Mouse (Mus musculus): ENCODE data around the gene Etv2. TPM values are rescaled to one million over a fixed set of nuclear protein-coding genes. Genes with fewer than 3 reads are reported as not detected.
A peak's percentile ranks its signal among the peaks of the same experiment; 100 is the strongest.

Gene Etv2
- polyA plus RNA-seq, 1 experiment: not detected

DNA sequence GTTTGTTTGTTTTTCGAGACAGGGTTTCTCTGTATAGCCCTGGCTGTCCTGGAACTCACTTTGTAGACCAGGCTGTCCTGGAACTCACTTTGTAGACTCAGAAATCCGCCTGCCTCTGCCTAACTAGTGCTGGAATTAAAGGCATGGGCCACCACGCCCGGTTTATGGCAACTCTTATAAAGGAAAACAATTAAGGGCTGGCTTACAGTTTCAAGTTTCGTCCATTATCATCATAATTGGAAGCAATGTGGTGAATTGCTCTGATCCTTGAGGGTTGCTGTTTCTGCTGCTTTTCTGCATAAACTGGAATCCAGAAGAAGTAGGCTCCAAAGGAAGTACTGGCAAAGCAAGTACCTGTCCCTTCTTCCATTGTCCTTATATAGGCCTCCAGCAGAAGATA lies 9.0 kb downstream of the Etv2 start:
- Histone ChIP-seq H3K4me2 (ENCODE audit: low read depth) (peak overlapping the region; percentile 61), H3K27me3 (ENCODE audit: control insufficient read depth, insufficient read depth, insufficient read length) (peaks cover 31% of the 10 kb centered on the region)

DNA sequence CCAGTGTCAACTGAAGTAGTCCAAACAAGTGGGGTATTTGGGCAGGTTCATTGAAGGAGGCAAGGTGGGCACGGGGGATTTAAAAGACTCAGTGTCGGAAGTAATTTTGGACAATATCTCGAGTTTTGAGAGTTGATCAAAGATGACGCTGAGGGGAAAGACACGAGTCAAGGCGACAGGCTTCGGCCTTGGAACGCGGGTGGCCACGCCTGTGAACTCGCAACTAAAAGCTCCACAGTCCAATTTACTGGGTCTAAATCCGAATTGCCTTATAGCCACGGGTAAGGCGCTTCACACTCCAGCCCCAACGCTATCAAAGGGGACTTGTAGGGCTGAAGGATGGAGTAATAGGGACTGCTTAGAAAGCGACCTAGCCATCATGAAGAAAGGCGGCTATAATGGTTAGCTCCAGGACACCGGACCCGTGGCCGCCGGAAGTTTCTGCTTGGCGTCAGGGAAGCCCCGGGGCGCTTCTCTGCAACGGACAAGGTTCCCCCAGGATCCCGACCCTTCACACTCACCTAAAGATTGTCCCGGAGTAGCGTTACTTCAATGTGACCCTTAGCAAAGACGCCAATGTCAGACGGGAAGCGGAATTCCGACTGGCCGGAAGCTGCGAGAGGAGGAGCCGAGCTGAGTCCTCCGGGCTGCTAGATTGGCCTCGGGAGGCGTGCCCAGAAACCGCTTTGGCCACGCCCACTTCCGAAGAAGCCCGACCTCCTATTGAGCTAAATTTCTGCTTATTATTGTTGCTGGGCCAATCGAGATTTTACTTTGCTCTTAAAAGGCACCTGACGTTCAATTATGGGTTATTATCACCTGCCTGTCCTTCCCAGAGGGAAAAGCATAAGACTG lies 9.9 kb downstream of the Etv2 start, which contains the start of gene Cox6b1:
Gene Cox6b1, minus strand, starts transcription at position 622 of the 855 bp plus-strand sequence.
- TF ChIP-seq TCF3 (IDR thresholded peaks at IDR 0.05; ENCODE audit: insufficient read length, low read depth) (no peak), E2F4 (IDR thresholded peaks at IDR 0.05; ENCODE audit: insufficient read depth) (no peak), POLR2A (IDR thresholded peaks at IDR 0.05; ENCODE audit: insufficient read length, low read depth) (peak; percentile 69), SRF (IDR thresholded peaks at IDR 0.05; ENCODE audit: control insufficient read depth, insufficient read length, low read depth) (no peak), POLR2AphosphoS2 (IDR thresholded peaks at IDR 0.05; ENCODE audit: insufficient read length, low read depth) (peak; percentile 66)
- H3K79me2 ChIP-seq (ENCODE audit: control insufficient read depth, insufficient read depth): peaks cover 40% of the 10 kb centered on the region
- H3ac ChIP-seq (ENCODE audit: control insufficient read depth, insufficient read length): peak within 1 kb of the TSS; percentile 14
- peaks cover 23% of the 10 kb centered on the region for H3K27me3 ChIP-seq (ENCODE audit: control insufficient read depth, insufficient read depth, insufficient read length)
- peak within 1 kb of the TSS; percentile 82 for H3K4me2 ChIP-seq (ENCODE audit: low read depth)
- H3K36me3 ChIP-seq (ENCODE audit: control insufficient read depth, insufficient read depth): peaks cover 12% of the 10 kb centered on the region
- peak within 1 kb of the TSS; percentile 79 for H3K4me3 ChIP-seq

More for the DNA sequence above, 9.0 kb downstream of the Etv2 start:
- peaks cover 12% of the 10 kb centered on the region for H3K36me3 ChIP-seq (ENCODE audit: control insufficient read depth, insufficient read depth)
- peaks cover 34% of the 10 kb centered on the region for H3K79me2 ChIP-seq (ENCODE audit: control insufficient read depth, insufficient read depth)
- H3K4me3 ChIP-seq: peak overlapping the region; percentile 79
- TF ChIP-seq E2F4 (IDR thresholded peaks at IDR 0.05; ENCODE audit: insufficient read depth): no peak
- no peak for TF ChIP-seq POLR2AphosphoS2 (IDR thresholded peaks at IDR 0.05; ENCODE audit: insufficient read length, low read depth)
- TF ChIP-seq TCF3 (IDR thresholded peaks at IDR 0.05; ENCODE audit: insufficient read length, low read depth): no peak
- TF ChIP-seq MYOG (IDR thresholded peaks at IDR 0.05; ENCODE audit: control insufficient read depth in 1 of 3, insufficient read depth in 1 of 3, insufficient read length in 2 of 3, low read depth in 2 of 3): no peak
- no peak for TF ChIP-seq MAX (IDR thresholded peaks at IDR 0.05; ENCODE audit: low read depth)
- TF ChIP-seq SRF (IDR thresholded peaks at IDR 0.05; ENCODE audit: control insufficient read depth, insufficient read length, low read depth): no peak
- TF ChIP-seq POLR2A (IDR thresholded peaks at IDR 0.05; ENCODE audit: insufficient read length, low read depth): no peak
- no peak for TF ChIP-seq REST (IDR thresholded peaks at IDR 0.05; ENCODE audit: insufficient read depth, insufficient read length)
- TF ChIP-seq CEBPB (IDR thresholded peaks at IDR 0.05; ENCODE audit: insufficient read depth, poor library complexity, severe bottlenecking): no peak
- no peak overlapping the region for H3ac ChIP-seq (ENCODE audit: control insufficient read depth, insufficient read length)

DNA sequence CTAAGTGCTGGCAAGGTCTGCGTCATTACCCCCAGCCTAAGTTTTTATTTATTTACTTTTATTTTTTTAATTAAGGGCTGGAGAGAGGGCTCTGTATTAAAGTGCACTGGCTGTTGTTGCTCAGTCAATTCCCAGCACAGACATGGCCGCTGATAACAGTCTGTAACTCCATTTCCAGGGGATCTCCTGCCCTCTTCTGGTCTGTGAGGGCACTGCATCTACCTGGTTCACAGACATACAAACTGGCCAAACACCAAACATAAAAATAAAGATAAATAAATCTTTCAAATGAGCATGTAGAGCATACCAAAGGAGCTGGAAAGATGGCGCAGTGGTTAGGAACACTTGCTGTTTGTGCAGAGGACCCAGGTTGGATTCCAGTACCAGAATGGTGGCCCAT lies 16.4 kb downstream of the Etv2 start:
- H3K4me3 ChIP-seq: no peak overlapping the region
- TF ChIP-seq TCF12 (IDR thresholded peaks at IDR 0.05; ENCODE audit: insufficient read depth, poor library complexity, severe bottlenecking) (no peak), MYOG (IDR thresholded peaks at IDR 0.05; ENCODE audit: control insufficient read depth in 1 of 3, insufficient read depth in 1 of 3, insufficient read length in 2 of 3, low read depth in 2 of 3) (no peak), TCF3 (IDR thresholded peaks at IDR 0.05; ENCODE audit: insufficient read length, low read depth) (no peak), SRF (IDR thresholded peaks at IDR 0.05; ENCODE audit: control insufficient read depth, insufficient read length, low read depth) (no peak)
- no peaks in the 10 kb centered on the region for H3K27me3 ChIP-seq (ENCODE audit: control insufficient read depth, insufficient read depth, insufficient read length)
- no peak overlapping the region for H3ac ChIP-seq (ENCODE audit: control insufficient read depth, insufficient read length)
- no peak overlapping the region for H3K4me2 ChIP-seq (ENCODE audit: low read depth)
- H3K79me2 ChIP-seq (ENCODE audit: control insufficient read depth, insufficient read depth): peaks cover 28% of the 10 kb centered on the region
- peaks cover 38% of the 10 kb centered on the region for H3K36me3 ChIP-seq (ENCODE audit: control insufficient read depth, insufficient read depth)

DNA sequence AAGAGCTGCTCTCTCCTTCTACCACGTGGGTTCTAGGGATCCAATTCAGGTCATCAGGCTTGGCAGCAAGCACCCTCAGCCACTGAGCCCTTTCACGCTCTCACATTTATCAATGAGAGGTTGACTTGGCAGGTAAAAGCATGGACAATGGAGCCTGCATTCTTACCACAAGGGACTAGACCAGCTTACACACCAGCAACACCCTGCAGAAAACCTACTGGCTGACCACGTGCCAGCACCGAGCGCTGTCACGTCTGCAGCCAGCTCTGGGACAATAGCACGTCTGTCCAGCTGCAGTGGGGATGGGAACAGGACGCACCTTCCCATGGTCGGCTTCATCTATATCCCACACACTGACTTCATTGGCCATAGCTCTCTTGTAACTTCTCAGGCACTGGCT lies 17.0 kb downstream of the Etv2 start:
- Histone ChIP-seq H3K79me2 (ENCODE audit: control insufficient read depth, insufficient read depth) (peaks cover 22% of the 10 kb centered on the region), H3K36me3 (ENCODE audit: control insufficient read depth, insufficient read depth) (peaks cover 37% of the 10 kb centered on the region), H3K27me3 (ENCODE audit: control insufficient read depth, insufficient read depth, insufficient read length) (no peaks in the 10 kb centered on the region), H3K4me3 (no peak overlapping the region), H3K4me2 (ENCODE audit: low read depth) (no peak overlapping the region), H3ac (ENCODE audit: control insufficient read depth, insufficient read length) (no peak overlapping the region)
- no peak for TF ChIP-seq SRF (IDR thresholded peaks at IDR 0.05; ENCODE audit: control insufficient read depth, insufficient read length, low read depth)
- no peak for TF ChIP-seq TCF12 (IDR thresholded peaks at IDR 0.05; ENCODE audit: insufficient read depth, poor library complexity, severe bottlenecking)
- no peak for TF ChIP-seq MYOG (IDR thresholded peaks at IDR 0.05; ENCODE audit: control insufficient read depth in 1 of 3, insufficient read depth in 1 of 3, insufficient read length in 2 of 3, low read depth in 2 of 3)
- TF ChIP-seq POLR2A (IDR thresholded peaks at IDR 0.05; ENCODE audit: insufficient read length, low read depth): no peak
- TF ChIP-seq CEBPB (IDR thresholded peaks at IDR 0.05; ENCODE audit: insufficient read depth, poor library complexity, severe bottlenecking): no peak
- TF ChIP-seq USF1 (IDR thresholded peaks at IDR 0.05; ENCODE audit: low read depth): no peak

DNA sequence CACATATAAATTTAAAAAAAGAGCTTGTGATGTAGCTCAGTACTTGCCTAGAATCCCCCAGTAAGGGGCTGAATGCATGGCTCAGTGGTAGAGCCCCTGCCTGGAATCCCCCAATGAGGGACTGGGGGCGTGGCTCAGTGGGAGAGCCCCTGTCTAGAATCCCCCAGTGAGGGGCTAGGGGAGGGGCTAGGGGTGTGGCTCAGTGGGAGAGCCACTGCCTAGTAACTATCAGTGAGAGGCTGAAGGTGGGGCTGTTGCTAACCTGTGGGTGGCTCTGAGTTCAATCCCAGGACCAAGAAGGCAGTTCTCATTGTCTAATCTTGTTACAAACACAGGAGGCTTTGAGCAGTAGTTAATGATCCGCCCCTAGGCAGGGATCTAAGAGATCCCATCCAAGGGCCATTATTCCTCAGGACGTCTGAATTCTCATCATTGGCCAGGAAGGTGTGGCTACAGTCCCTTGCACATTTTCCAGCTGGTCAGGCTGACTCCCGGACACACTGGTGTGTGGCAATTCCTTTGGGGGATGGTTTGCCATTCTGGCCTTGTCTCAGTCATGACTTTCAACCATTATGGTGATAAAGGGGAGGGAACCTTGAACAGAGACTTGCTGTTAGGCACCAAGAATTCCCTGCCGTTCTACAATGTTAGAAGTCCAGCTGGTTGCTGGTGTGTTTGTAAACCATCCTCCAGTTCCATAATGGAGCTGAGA lies 20.4 kb downstream of the Etv2 start:
- Histone ChIP-seq H3K4me2 (ENCODE audit: low read depth) (no peak overlapping the region), H3K36me3 (ENCODE audit: control insufficient read depth, insufficient read depth) (peaks cover 23% of the 10 kb centered on the region), H3K27me3 (ENCODE audit: control insufficient read depth, insufficient read depth, insufficient read length) (no peaks in the 10 kb centered on the region), H3K79me2 (ENCODE audit: control insufficient read depth, insufficient read depth) (peaks cover 4% of the 10 kb centered on the region), H3K4me3 (no peak overlapping the region), H3ac (ENCODE audit: control insufficient read depth, insufficient read length) (no peak overlapping the region)
- TF ChIP-seq TCF3 (IDR thresholded peaks at IDR 0.05; ENCODE audit: insufficient read length, low read depth): no peak
- TF ChIP-seq REST (IDR thresholded peaks at IDR 0.05; ENCODE audit: insufficient read depth, insufficient read length): no peak
- no peak for TF ChIP-seq CEBPB (IDR thresholded peaks at IDR 0.05; ENCODE audit: insufficient read depth, poor library complexity, severe bottlenecking)
- no peak for TF ChIP-seq POLR2AphosphoS2 (IDR thresholded peaks at IDR 0.05; ENCODE audit: insufficient read length, low read depth)
- no peak for TF ChIP-seq E2F4 (IDR thresholded peaks at IDR 0.05; ENCODE audit: insufficient read depth)
- TF ChIP-seq TCF12 (IDR thresholded peaks at IDR 0.05; ENCODE audit: insufficient read depth, poor library complexity, severe bottlenecking): no peak
- no peak for TF ChIP-seq MYOG (IDR thresholded peaks at IDR 0.05; ENCODE audit: control insufficient read depth in 1 of 3, insufficient read depth in 1 of 3, insufficient read length in 2 of 3, low read depth in 2 of 3)
- TF ChIP-seq MYOD1 (IDR thresholded peaks at IDR 0.05; ENCODE audit: control insufficient read depth in 1 of 3, insufficient read length in 2 of 3, low read depth in 2 of 3): no peak
- TF ChIP-seq USF1 (IDR thresholded peaks at IDR 0.05; ENCODE audit: low read depth): no peak
- TF ChIP-seq SRF (IDR thresholded peaks at IDR 0.05; ENCODE audit: control insufficient read depth, insufficient read length, low read depth): no peak
- TF ChIP-seq POLR2A (IDR thresholded peaks at IDR 0.05; ENCODE audit: insufficient read length, low read depth): no peak
- TF ChIP-seq MAX (IDR thresholded peaks at IDR 0.05; ENCODE audit: low read depth): no peak
